Mouse (Mus musculus) large intestine, adult 2 months (tissue): ENCODE results near the gene Tmc3. TPM values are rescaled to one million over a fixed set of nuclear protein-coding genes. Genes with fewer than 3 reads are reported as not detected.
A peak's percentile ranks its signal among the peaks of the same experiment; 100 is the strongest.

ENCODE experiments used
- DNase-seq: peaks from one replicate; pipeline ENCODE4 v3.0.0-alpha.2; 2012; ENCODE audit warnings: low read depth, low spot score
- WGBS: fragments of 180-500 bp; shearing (Covaris S2); methylation state at CpG from one replicate; pipeline ENCODE4 v1.1.7; 2018; 5-methylcytosine and 5-hydroxymethylcytosine counted together
- polyA plus RNA-seq: library from polyadenylated mRNA; depleted of rRNA; stranded (reverse); fragments of >200 nt; gene quantifications from 2 replicates; pipeline ENCODE4 v1.2.3, GENCODE M21; 2012

Gene Tmc3
- polyA plus RNA-seq, 1 experiment, result 0.24 TPM

DNA sequence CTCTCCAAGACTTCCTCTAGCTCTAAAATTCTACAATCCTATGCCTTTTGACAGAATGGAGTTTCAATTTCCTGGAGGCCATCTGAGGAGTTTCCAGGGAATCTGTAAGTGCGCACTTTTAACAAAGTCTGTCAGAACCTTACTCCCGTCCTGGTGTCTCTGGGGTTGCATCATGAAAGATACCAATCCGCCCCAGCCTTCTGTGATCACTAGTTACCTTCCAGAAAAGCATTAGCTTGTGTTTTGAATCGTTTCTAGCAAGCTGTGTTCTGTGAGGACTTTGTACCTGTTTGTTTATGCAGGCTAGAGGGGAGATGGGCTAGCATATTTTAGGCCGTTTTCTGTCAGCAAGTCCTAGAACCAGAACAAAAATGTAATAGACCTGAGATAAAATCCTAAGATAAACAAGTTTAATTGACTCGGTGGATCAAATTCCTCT is 48.0 kb downstream of the Tmc3 start:
- WGBS, result 14% methylated on average over 6 of the region's 6 CpGs
- no peak for DNase-seq

DNA sequence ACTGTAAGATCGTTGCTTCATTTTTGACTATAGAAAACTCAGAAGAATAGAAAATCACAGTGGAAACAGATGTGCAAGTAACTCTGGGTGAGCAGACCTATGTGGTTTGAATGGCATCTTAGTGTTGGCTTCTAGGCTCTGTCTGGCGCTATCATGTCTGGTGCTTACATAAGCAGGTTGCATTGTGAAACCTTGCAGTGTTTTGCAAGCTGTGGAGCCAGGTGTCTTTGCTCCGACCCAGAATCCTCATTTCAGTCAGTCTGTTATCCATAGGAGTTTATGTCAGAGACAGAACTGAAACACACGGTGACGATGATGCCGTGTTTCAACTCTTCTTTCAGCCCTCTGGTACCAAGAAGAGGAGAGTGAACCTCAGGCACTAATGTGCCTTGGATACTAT is 49.1 kb downstream of the Tmc3 start:
- DNase-seq, result no peak
- 69% methylated on average over 6 of the region's 6 CpGs for WGBS

DNA sequence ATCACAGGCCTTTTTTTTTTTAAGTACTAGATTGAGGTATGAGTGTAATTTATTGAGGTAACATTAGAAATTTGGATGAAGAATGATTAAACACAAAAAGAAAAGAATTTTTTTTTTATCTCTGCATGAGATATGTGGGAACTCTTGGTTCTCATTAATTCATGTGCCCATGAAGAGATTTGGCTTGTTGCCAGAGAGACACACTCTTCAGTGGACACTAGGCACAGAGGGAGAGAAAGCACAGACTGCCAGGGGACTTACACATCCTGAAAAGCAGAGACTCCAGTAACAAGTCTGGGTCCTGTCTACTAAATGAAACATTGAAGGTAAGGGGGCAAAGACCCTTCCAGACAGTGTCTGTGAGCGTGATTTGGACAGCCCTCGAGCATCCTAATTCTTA is 51.0 kb downstream of the Tmc3 start:
- 92% methylated on average over 2 of the region's 2 CpGs for WGBS
- no peak for DNase-seq

DNA sequence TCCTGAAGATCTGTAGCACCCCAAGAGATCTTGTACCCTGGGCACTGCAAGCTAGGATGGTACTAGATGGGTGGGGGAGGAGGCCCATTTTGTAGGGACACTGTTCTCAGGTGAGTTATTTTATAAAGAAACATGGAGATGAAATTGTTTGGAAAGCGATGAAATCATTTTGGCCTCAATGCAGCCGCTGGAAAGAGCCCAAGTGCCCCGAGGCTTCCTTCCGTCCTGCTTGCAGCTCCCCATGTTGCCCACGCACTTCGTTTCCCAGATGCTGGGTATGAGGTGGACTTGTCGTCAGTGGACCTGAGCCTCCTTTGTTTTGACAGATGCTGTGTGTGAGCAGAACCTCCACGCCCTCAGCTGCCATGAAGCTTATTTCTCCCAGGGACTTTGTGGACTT is 51.7 kb downstream of the Tmc3 start:
- no peak for DNase-seq
- WGBS, result 90% methylated on average over 8 of the region's 8 CpGs

GRCm38 (mm10) chr7:83637781-83638583 is 53.3 kb downstream of the Tmc3 start:
- DNase-seq, result no peak
- 36% methylated on average over 8 of the region's 8 CpGs for WGBS

- DNase-seq, result no peak
- WGBS, result 13% methylated on average over 3 of the region's 3 CpGs
These were observed 54.4 kb downstream of the Tmc3 start for GRCm38 (mm10) chr7:83639084-83639483.

DNA sequence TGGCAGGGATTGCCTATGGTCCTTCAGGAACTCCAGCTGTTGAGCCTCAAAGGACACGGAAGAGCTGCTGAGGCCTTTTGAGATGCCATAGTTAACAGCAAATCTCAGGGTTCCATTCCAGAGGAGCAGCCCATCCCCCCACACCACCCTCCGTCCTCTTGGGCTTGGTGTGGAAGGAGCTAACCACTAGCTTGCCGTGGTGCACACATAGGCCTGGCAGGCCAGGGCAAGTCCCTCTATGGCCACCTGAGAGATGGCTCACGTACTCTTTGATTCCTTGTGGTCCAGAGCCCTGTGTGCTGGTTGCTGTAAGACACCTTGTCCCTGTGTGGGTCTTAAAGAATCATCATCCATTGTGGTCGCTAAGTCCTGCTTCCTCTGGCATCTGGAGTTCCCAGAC is 55.9 kb downstream of the Tmc3 start:
- WGBS, result 89% methylated on average over 5 of the region's 5 CpGs
- no peak for DNase-seq

DNA sequence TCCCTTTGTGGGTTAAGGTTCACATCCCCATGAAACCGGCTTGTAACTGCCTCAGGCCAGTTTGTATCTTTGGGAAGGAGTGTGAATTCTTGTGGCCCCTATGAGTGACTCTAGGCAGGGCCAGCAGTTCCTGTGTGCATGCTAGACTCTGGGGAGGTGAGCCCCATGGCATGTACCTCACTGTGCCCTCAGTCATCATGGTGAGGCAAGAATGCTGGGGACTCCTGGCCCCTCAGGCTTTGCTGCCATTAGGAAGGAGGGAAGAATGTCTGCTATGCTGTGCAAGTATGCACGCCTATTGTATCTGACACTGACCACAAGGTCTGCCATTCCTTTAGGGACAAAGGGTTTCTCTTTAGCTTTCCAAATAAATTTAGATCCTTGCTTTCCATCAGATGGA is 56.4 kb downstream of the Tmc3 start:
- WGBS, result 89% methylated on average over 2 of the region's 2 CpGs
- DNase-seq, result no peak

GRCm38 (mm10) chr7:83643581-83643980 is 58.9 kb downstream of the Tmc3 start:
- no peak for DNase-seq
- WGBS, result 48% methylated on average over 6 of the region's 6 CpGs

DNA sequence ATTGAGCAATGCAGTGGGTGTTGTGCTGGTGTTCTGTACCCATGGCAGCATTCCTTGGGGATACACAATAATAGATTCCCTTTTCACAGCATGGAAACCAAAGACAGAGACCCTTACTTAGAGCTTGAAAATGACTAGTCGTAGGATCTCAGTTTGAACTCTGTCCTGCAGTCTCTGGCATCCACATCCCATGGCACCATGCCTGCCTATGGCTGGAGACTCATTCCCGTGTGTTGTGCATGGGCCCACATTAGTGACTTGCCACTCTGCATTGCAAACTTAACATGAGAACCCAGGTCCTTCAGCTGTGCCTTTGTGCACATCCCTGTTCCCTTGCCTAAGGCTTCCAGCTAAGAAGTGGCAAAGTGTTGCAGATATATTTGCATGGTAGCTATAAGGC is 60.0 kb downstream of the Tmc3 start:
- WGBS, result 82% methylated on average over 2 of the region's 2 CpGs
- DNase-seq, result no peak

- no peak for DNase-seq
- WGBS, result 52% methylated on average over 5 of the region's 5 CpGs
These were observed 60.7 kb downstream of the Tmc3 start for GRCm38 (mm10) chr7:83645476-83645875.

- no peak for DNase-seq
- 43% methylated on average over 7 of the region's 7 CpGs for WGBS
These were observed 64.1 kb downstream of the Tmc3 start for GRCm38 (mm10) chr7:83648807-83649206.

GRCm38 (mm10) chr7:83650638-83651037 is 65.9 kb downstream of the Tmc3 start:
- WGBS, result 78% methylated on average over 5 of the region's 5 CpGs

DNA sequence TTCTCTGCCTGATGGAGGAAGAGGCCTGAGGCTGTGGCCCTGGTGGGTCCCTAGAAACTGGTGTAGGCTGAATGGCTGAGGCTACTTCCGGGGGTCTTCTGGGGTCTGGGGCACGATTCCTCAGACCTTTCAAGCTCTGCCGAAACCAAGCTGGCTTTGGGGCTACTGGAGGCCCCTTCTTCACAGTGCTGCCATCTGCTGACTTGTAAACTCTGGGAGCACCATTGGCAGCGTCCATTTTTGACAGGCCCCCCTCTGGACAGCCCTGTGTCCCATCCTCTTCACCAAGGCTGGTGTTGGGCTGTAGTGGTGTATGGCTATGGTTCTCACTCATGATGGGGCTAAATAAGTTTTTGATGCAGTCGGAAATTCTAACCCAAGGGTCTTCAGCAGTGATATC is 67.8 kb downstream of the Tmc3 start:
- 85% methylated on average over 5 of the region's 5 CpGs for WGBS
- no peak for DNase-seq

More at GRCm38 (mm10) chr7:83650638-83651037, 65.9 kb downstream of the Tmc3 start:
- no peak for DNase-seq

DNA sequence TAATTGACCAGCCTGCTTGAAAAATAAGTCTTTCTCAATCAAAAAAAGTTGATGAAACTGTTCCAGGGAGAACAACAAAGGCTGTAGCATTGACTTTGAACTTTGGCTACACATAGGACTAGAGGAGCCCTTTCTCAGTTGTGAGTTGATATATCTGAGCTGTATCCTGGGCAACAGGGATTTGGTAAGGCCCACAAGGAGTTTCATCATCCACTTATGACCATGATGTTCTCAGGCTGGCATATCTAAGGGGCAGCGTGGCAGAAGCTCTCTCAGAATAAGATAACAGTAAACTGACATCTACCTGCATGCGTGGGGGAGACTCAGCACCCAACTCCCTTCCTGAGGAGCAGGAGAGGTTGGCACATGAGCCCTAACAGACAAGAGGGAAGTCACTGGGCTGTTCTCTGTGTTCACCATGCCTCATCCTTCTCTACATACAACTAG is 68.9 kb downstream of the Tmc3 start:
- 78% methylated on average over 2 of the region's 2 CpGs for WGBS
- DNase-seq, result no peak

GRCm38 (mm10) chr7:83654196-83654595 is 69.5 kb downstream of the Tmc3 start:
- DNase-seq, result no peak
- WGBS, result 24% methylated on average over 2 of the region's 2 CpGs

DNA sequence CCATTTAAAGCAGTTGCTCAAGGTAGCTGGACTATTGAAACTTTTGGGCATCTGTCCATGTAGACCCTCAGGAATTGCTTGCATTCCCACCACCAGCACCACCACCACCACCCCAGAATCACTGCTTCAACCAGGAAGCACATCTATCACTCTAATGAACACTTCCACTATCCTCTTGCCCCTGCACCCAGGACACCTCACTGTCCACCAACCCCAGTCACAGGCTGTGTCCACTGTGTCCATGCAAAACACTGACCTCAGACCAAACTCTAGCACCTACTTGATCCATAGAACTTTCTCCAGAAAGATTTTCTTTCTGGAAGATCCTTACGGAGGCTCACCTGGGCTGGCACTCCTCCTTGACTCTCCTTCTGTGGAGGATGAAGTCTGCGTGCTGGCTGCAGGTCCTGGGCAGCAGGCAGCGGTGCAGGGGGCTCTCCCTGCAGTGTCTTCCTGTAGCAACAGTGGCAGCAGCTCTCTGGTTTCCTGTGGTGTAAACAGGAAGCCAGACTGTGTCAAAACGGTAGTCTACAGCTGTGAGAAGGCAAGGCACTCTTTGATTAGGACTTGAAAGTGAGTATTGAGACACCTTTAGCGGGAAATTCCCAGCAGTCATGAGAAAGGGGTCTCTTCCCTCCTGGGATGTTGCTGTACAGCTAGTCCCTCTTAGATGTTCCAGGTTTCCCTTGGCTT is 70.4 kb downstream of the Tmc3 start:
- no peak for DNase-seq
- WGBS, result 65% methylated on average over 5 of the region's 5 CpGs

DNA sequence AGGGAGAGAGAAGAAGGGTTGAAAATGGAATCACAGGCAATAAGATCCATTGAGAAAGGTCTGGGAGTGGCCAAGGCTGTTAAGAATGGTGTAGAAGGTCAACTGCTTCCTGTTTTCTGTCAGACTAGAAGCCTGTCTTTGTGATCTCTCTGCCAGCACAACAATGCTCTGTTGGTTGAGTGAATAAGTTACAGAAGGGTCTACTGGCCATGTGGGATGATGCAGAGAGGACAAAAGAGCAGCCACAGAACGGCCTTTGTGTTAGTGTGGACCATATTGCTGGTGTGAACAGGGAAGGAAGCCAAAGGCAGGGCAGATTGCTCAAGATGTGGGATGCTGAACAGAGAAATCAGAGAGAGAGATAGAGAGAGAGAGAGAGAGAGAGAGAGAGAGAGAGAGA is 74.0 kb downstream of the Tmc3 start:
- peak; percentile 46 for DNase-seq
- WGBS, result 14% methylated on average over 1 of the region's 1 CpGs

DNA sequence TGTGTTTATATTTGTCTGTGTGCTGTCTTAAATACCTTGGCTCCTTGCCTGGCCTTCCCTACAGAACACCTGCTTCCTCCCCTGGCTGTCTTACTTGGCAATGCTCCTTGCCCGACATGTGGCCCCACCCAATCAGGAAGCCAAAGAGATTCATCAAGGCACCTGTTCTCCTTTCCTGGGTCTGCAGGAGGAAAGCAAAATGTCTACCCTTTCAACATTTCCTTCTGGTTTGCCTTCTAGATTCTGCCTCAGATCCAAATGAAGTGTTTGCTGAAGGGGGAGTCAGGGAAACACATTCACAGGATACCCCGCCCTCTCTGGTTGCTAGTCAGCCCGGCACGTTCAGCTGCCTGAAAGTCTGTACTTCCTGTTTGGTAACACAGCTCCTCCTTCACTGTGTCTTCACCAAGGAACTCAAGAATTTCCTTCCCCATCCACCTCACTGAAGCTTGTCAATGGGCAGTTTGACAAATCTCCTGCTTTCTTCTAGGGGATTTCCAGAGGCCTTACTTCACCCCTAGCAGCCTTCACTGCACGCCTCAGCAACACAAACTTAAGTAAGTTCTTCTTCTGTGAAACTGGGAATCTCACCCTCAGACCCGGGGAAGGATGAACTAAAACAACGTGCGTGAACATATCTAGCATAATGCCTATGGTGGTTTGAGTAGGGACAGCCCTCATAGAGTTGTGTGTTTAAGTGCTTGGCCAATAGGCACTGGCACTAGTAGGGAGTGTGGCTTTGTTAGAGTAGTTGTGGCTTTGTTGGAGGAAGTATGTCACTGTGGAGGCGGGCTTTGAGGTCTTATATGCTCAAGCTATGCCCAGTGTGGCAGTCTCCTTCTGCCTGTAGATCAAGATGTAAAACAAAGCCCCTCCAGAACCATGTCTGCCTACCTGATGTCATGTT is 74.7 kb downstream of the Tmc3 start:
- WGBS, result 51% methylated on average over 9 of the region's 9 CpGs
- DNase-seq, result peak; percentile 77

DNA sequence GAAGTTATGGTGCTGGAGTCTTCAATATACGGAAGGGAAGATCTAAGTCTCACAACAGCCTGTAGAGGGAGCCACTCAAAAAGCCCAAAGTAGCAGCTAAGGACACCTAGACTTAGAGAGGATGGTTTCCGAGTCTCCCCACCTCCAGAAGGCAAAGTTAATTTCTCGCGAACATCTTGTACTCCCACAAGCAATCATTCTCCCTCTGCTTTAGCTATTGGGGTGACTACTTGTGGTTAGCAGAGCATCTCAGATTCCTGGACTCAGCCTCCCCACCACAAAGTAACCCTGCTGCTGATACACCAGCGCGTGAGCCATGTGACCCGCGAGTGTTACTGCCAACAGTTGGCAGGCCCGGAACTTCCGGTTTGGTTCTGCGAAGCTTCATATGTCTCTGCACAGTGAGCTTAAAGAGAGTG is 75.6 kb downstream of the Tmc3 start:
- no peak for DNase-seq
- WGBS, result 93% methylated on average over 11 of the region's 11 CpGs
